Mouse (Mus musculus) WW6 (cell line): ENCODE measurements at regions not wholly inside any gene's neighbourhood (a gene's known extent, or its start where the extent isn't known, plus 50 kb on each side); places are given as distances from the start of the nearest gene placed in this dataset.

Experiments used
- DNase-seq: peaks from one replicate; pipeline ENCODE4 v3.0.0-alpha.2; 2013; ENCODE audit warnings: low read depth, low spot score

GRCm38 (mm10) chr9:61675366-61675765, 239.0 kb downstream of the Rplp1 start:
- DNase-seq = no peak

GRCm38 (mm10) chr9:61673575-61674203, 240.7 kb downstream of the Rplp1 start:
- no peak for DNase-seq

- no peak for DNase-seq
Observed at GRCm38 (mm10) chr9:61670986-61671385, 243.4 kb downstream of the Rplp1 start.

- DNase-seq = no peak
Observed at GRCm38 (mm10) chr9:61669729-61670520, 244.4 kb downstream of the Rplp1 start.

GRCm38 (mm10) chr9:61668723-61669122, 245.6 kb downstream of the Rplp1 start:
- DNase-seq = no peak

- no peak for DNase-seq
Observed at GRCm38 (mm10) chr9:61668157-61668697, 246.1 kb downstream of the Rplp1 start.

GRCm38 (mm10) chr9:61667453-61668074, 246.8 kb downstream of the Rplp1 start:
- DNase-seq = no peak

GRCm38 (mm10) chr9:61666761-61667332, 247.5 kb downstream of the Rplp1 start:
- no peak for DNase-seq

- DNase-seq = no peak
Observed at GRCm38 (mm10) chr9:61666118-61666517, 248.2 kb downstream of the Rplp1 start.

- no peak for DNase-seq
Observed at GRCm38 (mm10) chr9:61665254-61665653, 249.1 kb downstream of the Rplp1 start.

GRCm38 (mm10) chr9:61664000-61664622, 250.2 kb downstream of the Rplp1 start:
- DNase-seq = no peak

GRCm38 (mm10) chr9:61662055-61663028, 252.0 kb downstream of the Rplp1 start:
- DNase-seq = no peak

GRCm38 (mm10) chr9:61660191-61660590, 254.2 kb downstream of the Rplp1 start:
- DNase-seq = no peak

- no peak for DNase-seq
Observed at GRCm38 (mm10) chr9:61657996-61658395, 256.3 kb downstream of the Rplp1 start.

- DNase-seq = no peak
Observed at GRCm38 (mm10) chr9:61655433-61655981, 258.8 kb downstream of the Rplp1 start.

- DNase-seq = no peak
Observed at GRCm38 (mm10) chr9:61645661-61646425, 268.5 kb downstream of the Rplp1 start.

GRCm38 (mm10) chr9:61640739-61641138, 268.6 kb downstream of the Tle3 start:
- no peak for DNase-seq

GRCm38 (mm10) chr9:61638908-61639307, 266.7 kb downstream of the Tle3 start:
- no peak for DNase-seq

GRCm38 (mm10) chr9:61633936-61634335, 261.8 kb downstream of the Tle3 start:
- DNase-seq = no peak
